Mouse (Mus musculus): ENCODE measurements around the gene Cyp4f18. TPM values are rescaled to one million over a fixed set of nuclear protein-coding genes. Genes with fewer than 3 reads are reported as not detected.
"Not testable (repeated sequence)": the region's sequence is repeated elsewhere in the genome, so short reads cannot be mapped to it uniquely, and the experiment has no call there.

Cyp4f18 gene
- polyA plus RNA-seq, 1 experiment from 2014 or later = 1.3 TPM

GRCm38 (mm10) chr8:72019816-72020215 lies 10.4 kb upstream of the Cyp4f18 start:
- DNase-seq (ENCODE audit: low spot score) = no peak
- H3K4me1 ChIP-seq (replicated peaks; ENCODE audit: control insufficient read depth, insufficient read depth) = no peaks in the 10 kb centered on the region
- no peak overlapping the region for H3K27ac ChIP-seq (replicated peaks)
- TF ChIP-seq CTCF (IDR thresholded peaks at IDR 0.05; ENCODE audit: low read depth) (no peak), EP300 (optimal IDR thresholded peaks at IDR 0.05) (no peak)
- no peak for ATAC-seq (ENCODE audit: low FRiP score, low TSS enrichment)
- H3K9ac ChIP-seq (ENCODE audit: low read length) = no peak overlapping the region
- H3K4me2 ChIP-seq (replicated peaks; ENCODE audit: low read depth) = no peak overlapping the region
- no peaks in the 10 kb centered on the region for H3K9me3 ChIP-seq (ENCODE audit: control insufficient read depth, low read length)
- no peaks in the 10 kb centered on the region for H3K27me3 ChIP-seq (ENCODE audit: control insufficient read depth, insufficient read depth, low read length)
- H3K4me3 ChIP-seq (ENCODE audit: low read depth, low read length) = no peak overlapping the region
- WGBS = 47% methylated on average over 2 of the region's 2 CpGs
- H3K36me3 ChIP-seq (ENCODE audit: control insufficient read depth, insufficient read depth, low read length) = no peaks in the 10 kb centered on the region

GRCm38 (mm10) chr8:72019022-72019421 lies 9.6 kb upstream of the Cyp4f18 start:
- not testable (repeated sequence) for H3K9ac ChIP-seq (ENCODE audit: low read length); H3K36me3 ChIP-seq (ENCODE audit: control insufficient read depth, insufficient read depth, low read length); H3K27me3 ChIP-seq (ENCODE audit: control insufficient read depth, insufficient read depth, low read length); H3K4me3 ChIP-seq (ENCODE audit: low read depth, low read length); DNase-seq (ENCODE audit: low spot score); H3K9me3 ChIP-seq (ENCODE audit: control insufficient read depth, low read length); H3K4me2 ChIP-seq (replicated peaks; ENCODE audit: low read depth); H3K27ac ChIP-seq (replicated peaks); ATAC-seq (ENCODE audit: low FRiP score, low TSS enrichment); H3K4me1 ChIP-seq (replicated peaks; ENCODE audit: control insufficient read depth, insufficient read depth)
- WGBS = 82% methylated on average over 1 of the region's 1 CpGs

GRCm38 (mm10) chr8:72018141-72018540 lies 8.7 kb upstream of the Cyp4f18 start:
- Histone ChIP-seq H3K9me3 (ENCODE audit: control insufficient read depth, low read length) (no peaks in the 10 kb centered on the region), H3K27ac (replicated peaks) (no peak overlapping the region), H3K27me3 (ENCODE audit: control insufficient read depth, insufficient read depth, low read length) (no peaks in the 10 kb centered on the region), H3K9ac (ENCODE audit: low read length) (no peak overlapping the region), H3K4me3 (ENCODE audit: low read depth, low read length) (no peak overlapping the region), H3K4me1 (replicated peaks; ENCODE audit: control insufficient read depth, insufficient read depth) (no peaks in the 10 kb centered on the region), H3K36me3 (ENCODE audit: control insufficient read depth, insufficient read depth, low read length) (no peaks in the 10 kb centered on the region), H3K4me2 (replicated peaks; ENCODE audit: low read depth) (no peak overlapping the region)
- DNase-seq (ENCODE audit: low spot score) (no peak), ATAC-seq (ENCODE audit: low FRiP score, low TSS enrichment) (no peak)
- 55% methylated on average over 2 of the region's 2 CpGs for WGBS
- TF ChIP-seq EP300 (optimal IDR thresholded peaks at IDR 0.05) = no peak
- no peak for TF ChIP-seq CTCF (IDR thresholded peaks at IDR 0.05; ENCODE audit: low read depth)

GRCm38 (mm10) chr8:72017339-72017738 lies 7.9 kb upstream of the Cyp4f18 start:
- 57% methylated on average over 2 of the region's 2 CpGs for WGBS
- ATAC-seq (ENCODE audit: low FRiP score, low TSS enrichment); H3K9ac ChIP-seq (ENCODE audit: low read length); H3K9me3 ChIP-seq (ENCODE audit: control insufficient read depth, low read length); H3K4me2 ChIP-seq (replicated peaks; ENCODE audit: low read depth); DNase-seq (ENCODE audit: low spot score); H3K36me3 ChIP-seq (ENCODE audit: control insufficient read depth, insufficient read depth, low read length); H3K4me3 ChIP-seq (ENCODE audit: low read depth, low read length); H3K27ac ChIP-seq (replicated peaks); H3K4me1 ChIP-seq (replicated peaks; ENCODE audit: control insufficient read depth, insufficient read depth); H3K27me3 ChIP-seq (ENCODE audit: control insufficient read depth, insufficient read depth, low read length): not testable (repeated sequence)

GRCm38 (mm10) chr8:72013506-72014228 lies 4.2 kb upstream of the Cyp4f18 start:
- not testable (repeated sequence) for ATAC-seq (ENCODE audit: low FRiP score, low TSS enrichment); H3K4me2 ChIP-seq (replicated peaks; ENCODE audit: low read depth); H3K36me3 ChIP-seq (ENCODE audit: control insufficient read depth, insufficient read depth, low read length); DNase-seq (ENCODE audit: low spot score); H3K9me3 ChIP-seq (ENCODE audit: control insufficient read depth, low read length); H3K4me1 ChIP-seq (replicated peaks; ENCODE audit: control insufficient read depth, insufficient read depth); H3K27me3 ChIP-seq (ENCODE audit: control insufficient read depth, insufficient read depth, low read length); H3K4me3 ChIP-seq (ENCODE audit: low read depth, low read length); H3K27ac ChIP-seq (replicated peaks); H3K9ac ChIP-seq (ENCODE audit: low read length)
- WGBS = 51% methylated on average over 6 of the region's 6 CpGs

- WGBS = 59% methylated on average over 3 of the region's 3 CpGs
- ATAC-seq (ENCODE audit: low FRiP score, low TSS enrichment) (no peak), DNase-seq (ENCODE audit: low spot score) (no peak)
Observed at GRCm38 (mm10) chr8:72008134-72008641, 1.2 kb downstream of the Cyp4f18 start.

More at GRCm38 (mm10) chr8:72008134-72008641, 1.2 kb downstream of the Cyp4f18 start:
- Histone ChIP-seq H3K27ac (replicated peaks) (no peak overlapping the region), H3K36me3 (ENCODE audit: control insufficient read depth, insufficient read depth, low read length) (no peaks in the 10 kb centered on the region), H3K4me3 (ENCODE audit: low read depth, low read length) (no peak overlapping the region), H3K4me1 (replicated peaks; ENCODE audit: control insufficient read depth, insufficient read depth) (no peaks in the 10 kb centered on the region), H3K9me3 (ENCODE audit: control insufficient read depth, low read length) (no peaks in the 10 kb centered on the region), H3K9ac (ENCODE audit: low read length) (no peak overlapping the region), H3K4me2 (replicated peaks; ENCODE audit: low read depth) (no peak overlapping the region), H3K27me3 (ENCODE audit: control insufficient read depth, insufficient read depth, low read length) (no peaks in the 10 kb centered on the region)
- TF ChIP-seq EP300 (optimal IDR thresholded peaks at IDR 0.05) = no peak
- TF ChIP-seq CTCF (IDR thresholded peaks at IDR 0.05; ENCODE audit: low read depth) = no peak
